Mouse (Mus musculus) 3134 (cell line): ENCODE results near the gene Kdm4a.

Experiments
- DNase-seq: peaks from one replicate; pipeline ENCODE4 v3.0.0-alpha.2; 2011; ENCODE audit warnings: low spot score; ENCODE audit not compliant: insufficient read length; ENCODE audit errors: extremely low read depth

Gene Kdm4a

GRCm38 (mm10) chr4:118179467-118180300, at the start of gene Kdm4a:
Gene Kdm4a (minus strand): TSS chr4:118180043.
- peak; percentile 95 for DNase-seq

GRCm38 (mm10) chr4:118229035-118229770, 49.4 kb upstream of the Kdm4a start:
- DNase-seq, result peak; percentile 41

GRCm38 (mm10) chr4:118227398-118227797, 47.6 kb upstream of the Kdm4a start:
- no peak for DNase-seq

GRCm38 (mm10) chr4:118221261-118221660, 41.4 kb upstream of the Kdm4a start:
- DNase-seq, result no peak

DNA sequence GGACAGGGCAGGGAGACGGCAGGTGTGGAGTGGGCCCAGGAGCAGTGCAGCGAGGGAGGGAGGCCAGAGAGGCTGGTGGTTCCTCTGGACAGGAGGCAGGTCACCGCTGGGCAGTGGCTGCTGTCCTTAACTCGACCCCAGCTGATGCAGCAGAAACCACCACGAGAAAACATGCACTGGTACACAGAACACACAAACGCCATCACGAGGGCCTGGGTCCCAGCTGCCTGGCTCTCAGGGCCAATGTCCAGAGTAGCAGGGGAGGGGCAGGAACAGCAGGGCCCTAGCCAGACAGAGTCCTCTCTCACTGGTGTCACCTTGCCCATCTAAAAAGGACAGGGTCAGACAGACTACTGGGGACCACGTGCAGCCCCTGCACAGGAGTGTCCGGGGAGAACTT, 40.9 kb upstream of the Kdm4a start:
- DNase-seq, result no peak

DNA sequence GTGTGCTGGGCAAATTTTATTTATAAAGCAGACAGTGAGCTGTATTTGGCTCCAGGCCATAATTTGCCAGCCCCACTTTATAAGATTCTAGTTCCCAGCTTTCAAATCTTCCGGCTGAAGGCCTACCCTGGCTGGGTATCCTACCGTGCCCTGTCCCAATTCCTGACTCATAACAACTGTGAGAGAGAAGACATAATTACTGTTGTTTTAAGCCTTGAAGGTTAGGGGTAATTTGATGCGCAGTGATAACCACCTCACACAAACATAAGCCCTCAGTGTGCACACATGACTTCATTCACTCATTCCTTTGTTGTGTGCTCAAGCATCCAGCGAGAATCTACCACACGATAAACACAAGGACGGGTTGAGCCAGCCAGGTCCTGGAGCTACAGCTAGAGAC, 39.6 kb upstream of the Kdm4a start:
- no peak for DNase-seq

DNA sequence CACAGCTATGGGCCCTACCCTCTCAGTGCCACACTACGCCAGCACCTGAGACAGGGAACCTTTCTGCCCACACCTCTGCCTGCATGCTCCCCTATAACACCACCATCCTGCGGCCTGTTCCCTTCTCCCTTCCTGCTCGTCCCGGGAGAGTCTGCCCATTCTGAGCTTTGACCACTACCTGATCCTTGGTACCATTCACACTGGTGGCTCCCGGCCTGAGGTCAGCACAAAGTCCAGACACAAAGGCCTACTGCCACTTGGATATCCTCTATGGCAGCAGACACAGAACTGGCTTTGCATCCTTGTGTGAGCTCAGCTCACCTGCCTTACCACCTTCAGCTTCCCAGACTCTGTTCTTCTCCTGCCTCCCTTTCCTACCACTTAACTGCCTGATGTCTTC, 38.7 kb upstream of the Kdm4a start:
- no peak for DNase-seq

GRCm38 (mm10) chr4:118216726-118217595, 37.1 kb upstream of the Kdm4a start:
- DNase-seq, result no peak

GRCm38 (mm10) chr4:118214891-118215290, 35.0 kb upstream of the Kdm4a start:
- no peak for DNase-seq

DNA sequence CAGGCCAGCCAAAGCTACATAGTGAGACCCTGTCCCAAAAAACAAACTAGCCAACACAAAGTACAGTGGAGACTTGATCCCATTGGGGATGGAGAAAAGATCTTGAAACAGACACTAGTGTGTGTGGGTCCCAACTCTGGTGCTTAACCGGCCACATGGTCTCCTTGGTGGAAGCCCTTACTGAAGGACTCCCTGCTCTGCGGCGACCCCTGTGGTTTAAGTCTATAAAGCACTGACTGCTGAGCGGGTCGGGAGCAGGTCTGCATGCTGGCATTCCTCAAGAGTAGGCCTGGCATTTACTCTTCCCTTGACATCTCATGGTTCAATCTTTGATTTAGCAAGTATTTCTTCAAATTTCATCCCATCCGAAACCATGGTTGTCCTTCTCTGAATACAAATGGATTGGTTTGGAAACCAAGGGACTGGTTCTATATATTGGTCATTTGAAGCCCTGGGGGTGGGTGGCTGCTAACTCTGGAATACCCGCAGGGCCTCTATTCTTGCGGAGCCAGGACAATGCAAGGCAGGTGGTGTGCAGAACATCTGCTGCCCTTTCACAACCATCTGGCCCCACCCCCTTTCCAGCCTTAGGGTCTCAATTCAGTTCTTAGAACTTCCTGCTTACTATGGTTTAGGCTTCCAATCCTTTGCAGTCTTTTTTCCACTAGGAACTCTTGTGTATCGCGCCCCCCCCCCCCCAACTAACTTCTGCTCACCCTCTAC, 27.2 kb upstream of the Kdm4a start:
- DNase-seq, result no peak

GRCm38 (mm10) chr4:118205906-118206305, 26.1 kb upstream of the Kdm4a start:
- DNase-seq, result no peak

DNA sequence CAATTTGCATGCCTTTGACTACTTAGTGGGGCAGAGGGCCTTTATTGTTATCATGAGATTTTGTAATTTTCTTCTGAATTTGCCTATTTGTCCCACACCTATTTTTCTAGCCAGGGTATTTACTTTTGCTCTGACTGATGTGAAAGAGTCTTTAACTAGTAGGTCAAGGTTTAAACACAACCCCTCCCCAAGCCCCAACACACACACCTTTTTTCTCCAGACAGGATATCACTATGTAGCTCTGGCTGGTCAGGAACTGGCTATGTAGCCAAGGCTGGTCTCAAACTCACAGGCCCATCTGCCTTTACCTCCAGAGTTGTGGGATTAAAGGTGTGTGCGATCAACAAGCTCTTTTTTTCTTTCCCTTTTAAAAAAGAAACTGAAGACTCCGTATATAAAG, 19.2 kb upstream of the Kdm4a start:
- no peak for DNase-seq

GRCm38 (mm10) chr4:118198606-118199005, 18.8 kb upstream of the Kdm4a start:
- DNase-seq, result no peak

DNA sequence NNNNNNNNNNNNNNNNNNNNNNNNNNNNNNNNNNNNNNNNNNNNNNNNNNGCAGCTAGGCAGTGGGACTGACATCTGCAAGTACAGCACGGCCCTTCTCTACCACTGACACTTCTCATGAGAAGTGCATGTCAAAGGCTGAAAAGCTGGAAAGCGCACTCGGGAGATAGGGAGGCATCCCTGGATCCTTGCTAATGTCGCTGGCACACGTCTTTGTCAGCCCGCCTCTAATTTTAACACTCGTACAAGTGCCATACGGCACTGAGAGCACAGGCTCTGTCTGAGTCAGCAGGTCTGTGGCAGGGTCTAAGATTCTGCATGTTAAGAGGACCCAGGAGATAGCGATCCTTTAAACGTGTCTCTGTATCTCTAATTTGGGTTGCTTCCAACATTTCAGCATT, 16.3 kb upstream of the Kdm4a start:
- DNase-seq, result no peak

DNA sequence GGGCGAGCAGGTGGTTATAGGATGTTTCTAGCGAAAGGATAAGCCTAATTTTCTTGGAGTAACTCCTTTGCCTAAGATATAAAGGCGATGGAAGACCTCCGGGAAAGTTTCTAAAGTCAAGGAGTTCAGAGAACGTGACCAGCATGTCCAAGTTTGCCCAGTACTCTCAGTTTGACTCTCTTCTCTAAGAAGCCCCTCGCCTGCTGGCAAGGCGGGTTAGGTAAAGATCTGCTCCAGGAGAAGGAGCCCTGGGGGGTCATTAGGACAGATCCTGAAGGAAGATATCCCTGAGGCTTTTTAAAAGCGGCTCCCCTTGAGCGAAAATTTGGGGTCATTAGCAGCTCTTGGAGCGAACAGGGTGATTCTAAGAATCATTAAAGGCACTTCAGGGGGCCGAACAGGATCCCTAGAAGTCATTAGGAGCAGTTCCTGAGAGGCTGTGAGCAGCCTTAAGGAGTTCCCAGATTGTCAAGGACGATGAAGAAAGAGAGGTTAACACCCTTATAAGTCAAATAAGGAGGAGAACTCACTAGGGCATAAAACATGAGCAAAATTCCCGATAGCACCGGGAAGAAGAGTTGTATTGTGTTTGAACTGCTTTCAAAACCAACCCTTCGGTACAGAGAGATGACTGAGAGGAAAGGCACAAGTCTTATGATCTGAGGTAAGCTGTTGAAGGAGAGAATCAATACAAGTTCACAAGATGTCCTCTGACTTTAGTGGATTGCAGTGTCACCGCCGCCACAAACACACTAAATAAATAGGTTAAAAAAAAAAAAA, 648 bp upstream of the Kdm4a start:
- no peak for DNase-seq

GRCm38 (mm10) chr4:118178952-118179466, 834 bp downstream of the Kdm4a start:
- no peak for DNase-seq

DNA sequence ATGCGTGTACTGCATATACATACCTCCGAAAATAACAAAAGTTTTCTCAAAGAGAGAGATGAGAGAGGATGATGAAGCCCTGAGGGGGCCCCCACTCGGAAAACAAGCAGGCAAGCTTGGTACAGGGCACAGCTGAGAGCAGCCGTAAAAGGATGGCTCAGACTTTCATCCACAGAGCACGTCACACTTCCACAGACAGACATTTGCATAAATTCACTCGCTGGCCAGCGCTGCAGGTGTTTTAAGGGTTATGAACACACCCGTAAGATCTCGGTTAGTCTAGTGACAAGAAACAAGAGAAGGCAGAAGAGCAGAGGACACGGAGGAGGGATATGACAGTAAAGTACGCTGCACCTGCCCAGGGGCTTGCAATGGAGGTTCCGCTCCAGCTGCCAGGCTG, 7.4 kb downstream of the Kdm4a start:
- DNase-seq, result no peak

DNA sequence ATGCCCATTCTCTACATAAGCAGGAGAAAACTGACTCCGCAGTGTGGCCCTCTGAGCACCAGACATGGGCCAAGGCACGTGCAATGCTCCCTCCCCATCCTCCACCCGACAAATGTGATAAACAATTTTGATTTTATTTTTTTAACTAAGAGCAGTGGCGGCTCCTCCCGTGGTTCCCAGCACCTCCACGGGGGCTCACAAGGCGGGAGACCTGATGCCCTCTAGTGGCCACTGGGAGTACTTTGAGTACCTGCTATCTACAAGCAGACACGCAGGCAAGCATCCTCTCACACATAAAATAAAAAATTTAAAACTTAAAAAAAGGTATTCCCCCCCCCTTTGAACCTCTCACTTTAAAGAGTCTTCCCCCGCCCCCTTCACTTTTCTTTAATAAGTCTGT, 8.8 kb downstream of the Kdm4a start:
- DNase-seq, result peak; percentile 16

DNA sequence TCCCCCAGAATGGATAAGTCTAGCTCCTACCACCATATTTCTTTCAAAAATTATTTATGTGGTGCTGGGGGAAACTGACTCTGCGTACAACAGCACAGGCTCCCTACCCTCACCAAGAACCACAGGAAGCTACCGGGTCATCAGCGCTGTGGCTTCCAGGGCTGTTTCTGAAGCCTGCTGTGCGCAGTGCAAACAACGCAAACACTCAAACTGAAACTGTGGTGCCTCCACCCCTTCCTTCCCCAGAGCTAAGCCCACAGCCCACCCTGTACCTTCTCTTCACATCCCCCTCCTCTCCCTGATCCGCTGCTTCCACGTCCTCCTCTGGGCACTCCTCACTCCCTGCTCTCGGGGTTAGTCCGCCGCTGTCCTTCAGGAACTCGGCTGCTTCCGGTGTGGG, 17.7 kb downstream of the Kdm4a start:
- DNase-seq, result no peak
